Mouse (Mus musculus) embryonic facial prominence, embryonic 14.5 days (tissue): ENCODE data around the gene Mcm2. TPM values are rescaled to one million over a fixed set of nuclear protein-coding genes. Genes with fewer than 3 reads are reported as not detected.
A peak's percentile ranks its signal among the peaks of the same experiment; 100 is the strongest.

Experiments used
- ATAC-seq: fragments of 200-750 bp; cut with Nextera tagmentation; 2 replicates; pipeline ENCODE4 v1.8.0; 2017; ENCODE audit warnings: low read depth, moderate number of reproducible peaks, moderate TSS enrichment
- DNase-seq: peaks from one replicate; pipeline ENCODE4 v3.0.0-alpha.2; 2015; ENCODE audit warnings: low spot score
- H3K27ac ChIP-seq: fragments of 300-500 bp; sonication (generic); replicated peaks from 2 replicates; pipeline ENCODE4 v1.5.1; 2014; ENCODE audit warnings: low read depth, mild to moderate bottlenecking, low read length, moderate library complexity
- H3K27me3 ChIP-seq: fragments of 300-500 bp; sonication (generic); replicated peaks from 2 replicates; pipeline ENCODE4 v1.6.1; 2014; ENCODE audit warnings: low read length; ENCODE audit not compliant: control insufficient read depth, insufficient read depth
- H3K36me3 ChIP-seq: fragments of 300-500 bp; sonication (generic); 2 replicates; pipeline ENCODE4 v1.6.1; 2014; ENCODE audit warnings: low read length, mixed read lengths; ENCODE audit not compliant: control insufficient read depth, insufficient read depth
- H3K4me1 ChIP-seq: fragments of 300-500 bp; sonication (generic); 2 replicates; pipeline ENCODE4 v1.6.1; 2014; ENCODE audit warnings: antibody characterized with exemption, low read length; ENCODE audit not compliant: control insufficient read depth, insufficient read depth
- H3K4me2 ChIP-seq: fragments of 300-500 bp; sonication (generic); 2 replicates; pipeline ENCODE4 v1.6.1; 2014; ENCODE audit warnings: low read depth, mild to moderate bottlenecking, low read length, moderate library complexity, mixed read lengths
- H3K4me3 ChIP-seq: fragments of 300-500 bp; sonication (generic); 2 replicates; pipeline ENCODE4 v1.5.1; 2014; ENCODE audit warnings: low read depth, mild to moderate bottlenecking, low read length
- H3K9ac ChIP-seq: fragments of 300-500 bp; sonication (generic); 2 replicates; pipeline ENCODE4 v1.6.1; 2014; ENCODE audit warnings: low read depth, mild to moderate bottlenecking, low read length, moderate library complexity, mixed read lengths
- H3K9me3 ChIP-seq: fragments of 300-500 bp; sonication (generic); 2 replicates; pipeline ENCODE4 v1.6.1; 2016; ENCODE audit warnings: low read length; ENCODE audit not compliant: control insufficient read depth
- WGBS: fragments of 180-500 bp; shearing (Covaris S2); extraction: QIAGEN DNeasy Blood & Tissue Kit; methylation state at CpG from one replicate; pipeline ENCODE4 v1.1.7; 2014; 5-methylcytosine and 5-hydroxymethylcytosine counted together
- polyA plus RNA-seq: library from polyadenylated mRNA; unstranded; fragments of >200 nt; fragmentation: Nextera tagmentation; extraction: Ambion mirVana; gene quantifications from 2 replicates; pipeline ENCODE4 v1.2.1, GENCODE M21; 2014

The Mcm2 gene
- polyA plus RNA-seq, 1 experiment from 2014 or later = 94.6 TPM

GRCm38 (mm10) chr6:88860914-88861313 lies 37.7 kb downstream of the Mcm2 start:
- no peak overlapping the region for H3K4me3 ChIP-seq
- H3K9me3 ChIP-seq = no peaks in the 10 kb centered on the region; the same call in 1 of the 2 replicates
- H3K4me2 ChIP-seq = no peak overlapping the region
- no peaks in the 10 kb centered on the region for H3K27me3 ChIP-seq
- no peak overlapping the region for H3K9ac ChIP-seq
- no peak overlapping the region for H3K27ac ChIP-seq
- DNase-seq (peak; percentile 68), ATAC-seq (no peak)
- peaks cover 37% of the 10 kb centered on the region for H3K36me3 ChIP-seq
- WGBS = 0% methylated on average over 2 of the region's 2 CpGs
- H3K4me1 ChIP-seq = no peaks in the 10 kb centered on the region

GRCm38 (mm10) chr6:88858341-88858740 lies 40.2 kb downstream of the Mcm2 start:
- H3K36me3 ChIP-seq = peaks cover 21% of the 10 kb centered on the region
- 0 out of 2 replicates have a peak overlapping the region, but pooled peaks have one; percentile 34 for H3K9ac ChIP-seq
- no peak overlapping the region for H3K4me2 ChIP-seq
- no peaks in the 10 kb centered on the region for H3K4me1 ChIP-seq
- ATAC-seq = peak; percentile 53
- DNase-seq = peak; percentile 60
- H3K9me3 ChIP-seq = no peaks in the 10 kb centered on the region; the same call in 1 of the 2 replicates
- H3K4me3 ChIP-seq = no peak overlapping the region
- no peak overlapping the region for H3K27ac ChIP-seq
- 49% methylated on average over 7 of the region's 7 CpGs for WGBS
- no peaks in the 10 kb centered on the region for H3K27me3 ChIP-seq

DNA sequence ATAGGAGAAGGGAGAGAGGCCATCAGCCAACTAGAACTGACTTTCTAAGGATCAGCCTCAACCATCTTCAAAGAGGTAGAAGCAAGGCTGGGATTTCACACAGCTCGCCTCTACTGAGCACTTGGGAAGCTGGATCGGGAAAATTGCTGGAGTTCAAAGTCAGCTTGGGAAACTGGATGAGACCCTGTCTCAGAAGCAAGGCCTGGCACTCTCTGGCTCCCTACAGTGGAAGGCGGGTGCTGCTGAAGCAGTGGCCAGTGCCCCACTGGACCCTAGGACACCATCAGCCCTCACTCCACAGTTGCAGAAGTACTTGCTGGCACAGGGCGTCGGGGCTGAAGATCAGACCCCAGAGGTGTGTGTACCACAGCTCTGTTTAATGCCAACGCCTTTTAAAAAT lies 40.8 kb downstream of the Mcm2 start:
- no peak for ATAC-seq
- no peak for DNase-seq
- no peaks in the 10 kb centered on the region for H3K27me3 ChIP-seq
- no peaks in the 10 kb centered on the region; the same call in 1 of the 2 replicates for H3K9me3 ChIP-seq
- 0 out of 2 replicates have a peak overlapping the region, but pooled peaks have one; percentile 1 for H3K9ac ChIP-seq
- no peak overlapping the region for H3K27ac ChIP-seq
- peaks cover 16% of the 10 kb centered on the region for H3K36me3 ChIP-seq
- 88% methylated on average over 6 of the region's 6 CpGs for WGBS
- H3K4me1 ChIP-seq = no peaks in the 10 kb centered on the region
- no peak overlapping the region for H3K4me2 ChIP-seq
- no peak overlapping the region for H3K4me3 ChIP-seq

DNA sequence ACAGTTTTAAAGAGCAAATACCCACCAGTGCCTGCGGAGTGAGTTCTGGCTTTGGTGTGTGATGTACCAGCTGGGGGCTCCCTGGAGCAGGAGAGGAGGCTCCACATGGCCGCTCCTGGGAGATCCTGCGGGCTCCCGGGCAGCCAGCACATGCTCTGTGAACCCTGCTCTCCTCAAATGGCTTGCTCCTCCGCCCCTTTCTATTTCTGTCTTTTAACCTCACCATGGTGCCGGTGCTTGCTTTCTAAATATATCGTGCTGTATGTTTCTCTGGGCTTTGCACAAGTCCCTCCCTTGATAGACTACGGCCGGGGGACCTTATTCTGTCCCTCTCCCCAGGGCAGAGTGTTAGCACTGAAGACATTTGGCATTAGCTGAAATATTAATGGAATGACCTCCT lies 41.3 kb downstream of the Mcm2 start:
- H3K4me2 ChIP-seq = no peak overlapping the region
- H3K9ac ChIP-seq = no peak overlapping the region
- no peaks in the 10 kb centered on the region for H3K27me3 ChIP-seq
- DNase-seq (peak; percentile 63), ATAC-seq (peak; percentile 41)
- H3K9me3 ChIP-seq = no peaks in the 10 kb centered on the region; the same call in 1 of the 2 replicates
- H3K4me3 ChIP-seq = no peak overlapping the region
- peaks cover 12% of the 10 kb centered on the region for H3K36me3 ChIP-seq
- no peak overlapping the region for H3K27ac ChIP-seq
- 42% methylated on average over 9 of the region's 9 CpGs for WGBS
- no peaks in the 10 kb centered on the region for H3K4me1 ChIP-seq

DNA sequence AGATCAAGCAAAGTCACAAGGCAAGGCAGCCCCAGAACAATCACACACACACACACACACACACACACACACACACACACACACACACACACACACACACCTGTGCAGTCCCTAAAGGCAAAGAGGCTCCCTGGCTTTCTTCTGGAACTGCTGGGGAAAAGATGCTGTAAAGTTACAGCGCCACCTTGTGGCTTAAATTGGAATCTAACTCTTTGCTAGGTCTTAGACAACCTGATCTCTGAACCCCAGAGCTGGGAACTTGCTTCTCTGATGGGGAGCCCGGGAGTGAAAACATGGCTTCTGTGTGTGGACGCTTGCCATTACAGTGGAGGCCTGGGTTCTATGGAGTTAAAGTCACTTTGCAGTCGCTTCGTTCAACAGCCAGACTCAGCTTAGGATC lies 42.9 kb downstream of the Mcm2 start:
- 21% methylated on average over 5 of the region's 5 CpGs for WGBS
- Histone ChIP-seq H3K4me3 (no peak overlapping the region), H3K4me2 (no peak overlapping the region), H3K9me3 (no peaks in the 10 kb centered on the region), H3K27me3 (no peaks in the 10 kb centered on the region), H3K36me3 (peaks cover 5% of the 10 kb centered on the region; the same call in 1 of the 2 replicates), H3K4me1 (no peaks in the 10 kb centered on the region), H3K27ac (no peak overlapping the region), H3K9ac (no peak overlapping the region)
- ATAC-seq (peak; percentile 50), DNase-seq (peak; percentile 76)

GRCm38 (mm10) chr6:88854509-88854908 lies 44.1 kb downstream of the Mcm2 start:
- 68% methylated on average over 5 of the region's 5 CpGs for WGBS
- no peak overlapping the region for H3K4me2 ChIP-seq
- no peak overlapping the region for H3K4me3 ChIP-seq
- H3K27ac ChIP-seq = no peak overlapping the region
- ATAC-seq (no peak), DNase-seq (no peak)
- H3K9me3 ChIP-seq = no peaks in the 10 kb centered on the region
- no peaks in the 10 kb centered on the region for H3K27me3 ChIP-seq
- no peak overlapping the region for H3K9ac ChIP-seq
- peaks cover 8% of the 10 kb centered on the region for H3K36me3 ChIP-seq
- no peaks in the 10 kb centered on the region for H3K4me1 ChIP-seq

DNA sequence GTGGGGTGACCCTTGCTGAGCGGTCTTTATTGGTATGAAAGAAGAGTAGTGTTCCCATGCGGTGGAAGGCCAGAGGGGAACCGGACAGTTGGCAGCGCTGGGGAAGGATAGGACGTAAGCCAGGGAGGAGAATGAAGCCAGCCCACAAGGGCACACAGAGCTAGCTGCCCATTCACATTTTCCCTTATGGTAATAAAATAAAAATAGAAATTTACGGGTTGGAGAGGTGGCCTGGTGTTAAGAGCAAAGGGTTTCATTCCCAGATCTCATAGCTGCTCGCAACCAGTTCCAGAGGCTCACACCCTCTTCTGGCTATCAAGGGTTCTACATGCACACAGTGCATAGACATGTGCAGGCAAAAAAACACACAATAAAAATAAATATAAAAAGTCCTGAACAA lies 48.5 kb downstream of the Mcm2 start:
- ATAC-seq = no peak
- H3K36me3 ChIP-seq = peaks cover 30% of the 10 kb centered on the region
- no peaks in the 10 kb centered on the region for H3K4me1 ChIP-seq
- DNase-seq = no peak
- no peak overlapping the region for H3K4me2 ChIP-seq
- H3K27ac ChIP-seq = no peak overlapping the region
- WGBS = 90% methylated on average over 7 of the region's 7 CpGs
- no peak overlapping the region for H3K9ac ChIP-seq
- no peaks in the 10 kb centered on the region for H3K9me3 ChIP-seq
- H3K4me3 ChIP-seq = no peak overlapping the region
- H3K27me3 ChIP-seq = no peaks in the 10 kb centered on the region

DNA sequence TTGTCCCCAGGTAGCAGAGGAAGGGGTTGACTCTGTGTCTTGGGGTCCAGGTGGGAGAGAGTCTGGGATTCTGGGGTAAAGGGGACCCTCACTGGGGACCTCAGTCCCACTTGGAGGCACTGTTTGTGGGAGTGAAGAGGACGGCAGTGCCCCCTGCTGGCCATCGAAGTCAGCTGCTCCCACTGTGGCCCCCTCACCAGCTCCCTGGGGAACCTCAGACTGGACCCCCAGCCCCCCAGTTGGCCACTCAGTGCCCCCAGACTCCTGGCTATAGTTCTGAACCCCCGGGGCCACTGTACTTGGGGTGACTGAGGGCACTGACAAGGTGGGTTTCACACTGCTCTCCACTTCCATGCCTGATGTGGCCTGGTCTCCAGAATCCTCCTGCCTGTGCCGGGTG lies 49.3 kb downstream of the Mcm2 start:
- DNase-seq (no peak), ATAC-seq (no peak)
- WGBS = 30% methylated on average over 3 of the region's 4 CpGs
- Histone ChIP-seq H3K36me3 (peaks cover 33% of the 10 kb centered on the region), H3K9me3 (no peaks in the 10 kb centered on the region), H3K27ac (no peak overlapping the region), H3K4me3 (no peak overlapping the region), H3K9ac (no peak overlapping the region), H3K4me1 (no peaks in the 10 kb centered on the region), H3K4me2 (no peak overlapping the region), H3K27me3 (no peaks in the 10 kb centered on the region)

- peaks cover 5% of the 10 kb centered on the region; the same call in 1 of the 2 replicates for H3K4me1 ChIP-seq
- H3K9ac ChIP-seq = no peak overlapping the region
- no peak overlapping the region for H3K4me3 ChIP-seq
Measured at GRCm38 (mm10) chr6:88847571-88847970, 51.0 kb downstream of the Mcm2 start.

More at GRCm38 (mm10) chr6:88847571-88847970, 51.0 kb downstream of the Mcm2 start:
- no peaks in the 10 kb centered on the region for H3K27me3 ChIP-seq
- H3K9me3 ChIP-seq = no peaks in the 10 kb centered on the region
- DNase-seq (no peak), ATAC-seq (no peak)
- no peak overlapping the region for H3K4me2 ChIP-seq
- H3K27ac ChIP-seq = no peak overlapping the region
- peaks cover 33% of the 10 kb centered on the region for H3K36me3 ChIP-seq
- WGBS = 55% methylated on average over 2 of the region's 2 CpGs
